Mouse (Mus musculus): ENCODE results near the gene Slc25a26. TPM values are rescaled to one million over a fixed set of nuclear protein-coding genes. Genes with fewer than 3 reads are reported as not detected.

The Slc25a26 gene
- polyA plus RNA-seq, 1 experiment, result 21.2 TPM

DNA sequence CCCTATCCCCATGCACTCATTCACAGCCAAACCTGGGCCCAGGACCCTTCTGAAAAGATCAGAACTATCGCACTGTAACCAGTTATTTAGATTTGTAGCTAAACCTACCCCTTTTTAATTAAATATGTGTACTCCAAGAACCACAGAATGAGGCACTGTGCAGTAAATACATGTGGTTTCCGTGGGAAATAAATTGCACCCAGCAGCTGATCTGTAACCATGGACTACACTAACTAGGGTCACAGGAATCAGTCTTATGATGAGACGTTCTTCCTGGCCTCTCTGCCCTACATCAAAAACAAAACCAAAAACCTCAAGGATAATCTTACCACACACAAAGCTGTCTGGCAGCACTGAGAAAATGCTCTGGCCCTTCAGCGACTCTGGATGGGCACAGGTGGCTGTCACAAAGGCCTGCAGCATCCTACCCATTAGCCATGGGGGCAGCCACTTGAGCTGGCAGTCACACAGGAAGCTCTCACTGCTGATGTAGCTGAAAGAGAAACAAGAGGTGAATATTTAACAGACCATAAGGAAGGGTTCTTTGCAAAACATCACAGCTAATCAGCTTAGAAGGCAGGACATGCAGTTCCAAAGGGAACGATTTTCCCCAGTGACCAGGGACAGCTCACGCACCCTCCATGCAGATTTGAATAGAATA, 113.2 kb downstream of the Slc25a26 start:
- no peak for TF ChIP-seq CTCF (IDR thresholded peaks at IDR 0.05; ENCODE audit: extremely low read depth, insufficient read depth, low read length)
- TF ChIP-seq POLR2A (IDR thresholded peaks at IDR 0.05; ENCODE audit: extremely low read depth, insufficient read depth, low read length), result no peak
- H3K4me3 ChIP-seq (ENCODE audit: insufficient read depth, low read length), result no peak overlapping the region
- no peak overlapping the region for H3K27ac ChIP-seq (ENCODE audit: insufficient read depth, low read length)
- no peaks in the 10 kb centered on the region for H3K4me1 ChIP-seq (ENCODE audit: control insufficient read depth, insufficient read depth, low read length)

DNA sequence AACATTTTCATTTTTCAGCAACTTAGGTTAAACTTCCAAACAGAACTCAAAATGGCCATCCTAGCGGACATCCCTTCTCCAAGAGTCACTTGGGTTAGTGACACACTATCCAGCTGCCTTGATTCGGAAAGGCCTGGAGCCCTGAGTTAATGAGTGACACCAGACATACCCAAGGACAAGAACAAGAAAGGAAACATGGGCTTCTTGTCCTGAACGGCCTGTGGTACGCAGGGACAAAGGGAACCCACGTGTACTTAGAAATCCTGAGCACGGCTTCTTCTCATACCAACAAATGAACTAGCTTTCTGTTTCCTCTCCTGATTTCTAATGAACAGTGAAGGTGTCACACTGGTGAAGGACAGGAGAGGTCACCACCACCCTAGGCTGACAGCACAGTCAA, 114.2 kb downstream of the Slc25a26 start:
- Histone ChIP-seq H3K4me1 (ENCODE audit: control insufficient read depth, insufficient read depth, low read length) (no peaks in the 10 kb centered on the region), H3K27ac (ENCODE audit: insufficient read depth, low read length) (no peak overlapping the region), H3K4me3 (ENCODE audit: insufficient read depth, low read length) (no peak overlapping the region)
- TF ChIP-seq POLR2A (IDR thresholded peaks at IDR 0.05; ENCODE audit: extremely low read depth, insufficient read depth, low read length) (no peak), CTCF (IDR thresholded peaks at IDR 0.05; ENCODE audit: extremely low read depth, insufficient read depth, low read length) (no peak)

DNA sequence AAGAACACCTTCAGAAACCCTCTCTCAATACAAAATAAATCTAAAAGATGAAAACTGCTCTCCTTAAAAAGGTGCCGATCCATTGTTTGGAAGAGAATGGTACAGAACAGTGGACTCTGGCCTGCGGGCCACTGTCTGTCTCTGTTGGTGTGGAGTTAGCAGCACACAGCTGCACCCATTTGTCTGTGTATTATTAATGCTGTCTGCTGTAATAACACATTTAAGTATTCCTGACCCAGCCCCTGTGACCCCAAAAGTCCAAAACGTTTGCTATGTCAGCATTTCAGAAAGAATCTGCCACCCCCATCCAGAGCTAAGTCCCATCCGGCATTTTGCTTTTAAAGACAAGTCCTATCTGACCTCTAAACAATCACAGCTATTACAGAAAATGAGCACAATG, 115.8 kb downstream of the Slc25a26 start:
- no peaks in the 10 kb centered on the region for H3K4me1 ChIP-seq (ENCODE audit: control insufficient read depth, insufficient read depth, low read length)
- H3K4me3 ChIP-seq (ENCODE audit: insufficient read depth, low read length), result no peak overlapping the region
- no peak for TF ChIP-seq CTCF (IDR thresholded peaks at IDR 0.05; ENCODE audit: extremely low read depth, insufficient read depth, low read length)
- no peak overlapping the region for H3K27ac ChIP-seq (ENCODE audit: insufficient read depth, low read length)

DNA sequence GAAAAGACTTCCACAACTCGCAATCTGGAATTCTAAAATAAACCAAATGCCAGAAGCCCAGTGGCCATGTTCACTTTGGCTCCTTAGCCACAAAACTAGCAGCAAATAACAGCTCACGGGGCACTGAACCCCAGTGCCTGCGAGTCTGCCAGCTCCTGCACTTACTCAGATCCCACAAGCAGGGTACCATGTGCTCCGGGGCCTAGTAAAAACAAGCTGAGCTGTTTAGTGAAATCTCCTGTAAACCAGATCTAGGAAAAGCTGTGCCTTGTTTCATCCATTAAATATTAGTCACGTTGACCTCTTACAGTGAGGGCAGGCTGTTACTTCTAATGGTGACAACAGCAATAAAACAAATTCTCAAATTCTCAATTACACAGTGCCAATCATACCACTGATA, 118.5 kb downstream of the Slc25a26 start:
- no peak overlapping the region for H3K27ac ChIP-seq (ENCODE audit: insufficient read depth, low read length)
- H3K4me3 ChIP-seq (ENCODE audit: insufficient read depth, low read length), result no peak overlapping the region
- H3K4me1 ChIP-seq (ENCODE audit: control insufficient read depth, insufficient read depth, low read length), result no peaks in the 10 kb centered on the region
- TF ChIP-seq CTCF (IDR thresholded peaks at IDR 0.05; ENCODE audit: extremely low read depth, insufficient read depth, low read length) (no peak), POLR2A (IDR thresholded peaks at IDR 0.05; ENCODE audit: extremely low read depth, insufficient read depth, low read length) (no peak)

DNA sequence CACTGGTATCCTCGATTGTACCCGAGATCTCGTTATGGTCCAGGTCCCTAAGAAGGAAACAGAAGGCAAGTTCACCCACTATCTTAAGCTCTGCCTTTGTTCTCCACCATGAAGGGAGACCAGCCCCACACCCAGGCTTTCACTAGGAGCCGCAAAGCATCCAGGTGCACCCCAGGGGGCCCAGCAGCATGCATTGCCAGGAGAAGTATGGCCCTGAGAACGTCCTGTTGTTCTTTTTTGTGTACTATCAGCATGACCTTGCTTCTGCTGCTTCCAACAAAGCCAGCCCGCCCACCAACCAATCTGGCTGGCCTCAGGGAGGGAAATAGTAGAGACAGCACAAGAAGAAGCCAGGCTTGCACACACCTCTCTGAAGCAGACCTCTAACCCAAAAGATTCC, 120.2 kb downstream of the Slc25a26 start:
- Histone ChIP-seq H3K4me1 (ENCODE audit: control insufficient read depth, insufficient read depth, low read length) (no peaks in the 10 kb centered on the region), H3K27ac (ENCODE audit: insufficient read depth, low read length) (no peak overlapping the region), H3K4me3 (ENCODE audit: insufficient read depth, low read length) (no peak overlapping the region)
- no peak for TF ChIP-seq CTCF (IDR thresholded peaks at IDR 0.05; ENCODE audit: extremely low read depth, insufficient read depth, low read length)

DNA sequence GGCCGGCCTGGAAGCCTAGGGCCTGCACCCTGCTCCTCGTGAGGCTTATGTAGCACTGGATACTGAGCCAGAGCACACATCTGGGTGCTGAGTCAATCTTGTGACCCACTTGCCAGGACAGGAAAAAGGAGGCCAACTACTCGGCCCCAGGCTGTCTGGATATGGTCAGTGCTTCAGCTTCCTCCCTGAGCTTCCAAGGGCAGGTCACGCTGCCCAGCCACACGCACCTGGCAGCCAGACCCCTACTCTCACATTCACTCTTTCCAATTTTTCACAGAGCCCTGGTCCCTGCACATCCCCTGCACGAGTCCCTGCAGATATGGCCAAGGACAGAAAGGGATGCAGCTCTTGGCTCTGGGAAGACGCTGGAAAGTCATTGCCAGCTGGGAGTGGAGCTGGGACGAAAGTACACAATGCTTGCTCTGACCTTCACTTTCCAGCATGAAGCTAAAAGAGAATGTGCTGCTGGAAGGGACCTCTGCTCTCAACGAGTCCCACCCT, 120.7 kb downstream of the Slc25a26 start:
- Histone ChIP-seq H3K4me1 (ENCODE audit: control insufficient read depth, insufficient read depth, low read length) (no peaks in the 10 kb centered on the region), H3K27ac (ENCODE audit: insufficient read depth, low read length) (no peak overlapping the region), H3K4me3 (ENCODE audit: insufficient read depth, low read length) (no peak overlapping the region)
- TF ChIP-seq CTCF (IDR thresholded peaks at IDR 0.05; ENCODE audit: extremely low read depth, insufficient read depth, low read length) (no peak), POLR2A (IDR thresholded peaks at IDR 0.05; ENCODE audit: extremely low read depth, insufficient read depth, low read length) (no peak)

DNA sequence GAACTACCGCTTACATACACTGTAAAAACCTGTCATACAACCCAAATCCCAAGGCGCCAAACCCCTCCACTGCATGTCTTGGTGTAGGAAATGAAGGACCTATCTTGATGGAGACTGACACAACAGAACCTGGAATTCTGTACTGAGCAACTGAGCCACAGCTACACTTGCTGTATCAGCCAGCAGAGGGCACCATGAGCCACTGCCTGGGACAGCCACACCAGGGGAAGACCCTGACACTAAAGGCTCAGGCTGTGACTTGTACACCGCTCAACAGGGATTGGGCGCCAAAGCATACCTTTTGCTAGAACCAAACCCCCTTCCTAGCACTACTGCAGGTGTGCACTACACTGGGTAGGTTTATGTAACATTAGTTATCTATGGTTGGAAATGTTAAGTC, 122.9 kb downstream of the Slc25a26 start:
- Histone ChIP-seq H3K4me3 (ENCODE audit: insufficient read depth, low read length) (no peak overlapping the region), H3K27ac (ENCODE audit: insufficient read depth, low read length) (no peak overlapping the region), H3K4me1 (ENCODE audit: control insufficient read depth, insufficient read depth, low read length) (0 out of 2 replicates have a peak, but pooled peaks cover 4% of the 10 kb centered on the region)
- TF ChIP-seq POLR2A (IDR thresholded peaks at IDR 0.05; ENCODE audit: extremely low read depth, insufficient read depth, low read length), result no peak
- peak; percentile 88 for TF ChIP-seq CTCF (IDR thresholded peaks at IDR 0.05; ENCODE audit: extremely low read depth, insufficient read depth, low read length)

DNA sequence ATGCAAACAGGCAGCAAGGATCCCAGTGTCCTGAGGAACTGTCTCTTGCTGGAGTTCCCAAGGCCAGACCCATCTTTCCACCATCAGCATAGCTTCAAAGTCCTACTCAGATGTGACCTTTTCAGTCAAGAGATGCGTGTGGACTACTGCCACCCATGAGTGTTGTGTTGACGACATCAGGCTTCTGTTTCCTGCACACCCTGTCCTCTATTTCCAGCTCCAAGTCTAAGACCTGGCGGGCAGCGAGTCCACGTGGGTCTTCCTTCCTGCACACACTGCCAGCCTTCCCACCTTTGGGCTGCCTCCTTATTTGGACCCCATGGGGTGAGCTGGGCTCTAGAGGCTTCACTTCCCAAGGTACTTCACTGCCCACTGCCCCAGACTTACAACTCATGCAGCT, 124.4 kb downstream of the Slc25a26 start:
- TF ChIP-seq CTCF (IDR thresholded peaks at IDR 0.05; ENCODE audit: extremely low read depth, insufficient read depth, low read length) (no peak), POLR2A (IDR thresholded peaks at IDR 0.05; ENCODE audit: extremely low read depth, insufficient read depth, low read length) (no peak)
- H3K27ac ChIP-seq (ENCODE audit: insufficient read depth, low read length), result no peak overlapping the region
- H3K4me3 ChIP-seq (ENCODE audit: insufficient read depth, low read length), result no peak overlapping the region
- H3K4me1 ChIP-seq (ENCODE audit: control insufficient read depth, insufficient read depth, low read length), result 0 out of 2 replicates have a peak, but pooled peaks cover 4% of the 10 kb centered on the region

DNA sequence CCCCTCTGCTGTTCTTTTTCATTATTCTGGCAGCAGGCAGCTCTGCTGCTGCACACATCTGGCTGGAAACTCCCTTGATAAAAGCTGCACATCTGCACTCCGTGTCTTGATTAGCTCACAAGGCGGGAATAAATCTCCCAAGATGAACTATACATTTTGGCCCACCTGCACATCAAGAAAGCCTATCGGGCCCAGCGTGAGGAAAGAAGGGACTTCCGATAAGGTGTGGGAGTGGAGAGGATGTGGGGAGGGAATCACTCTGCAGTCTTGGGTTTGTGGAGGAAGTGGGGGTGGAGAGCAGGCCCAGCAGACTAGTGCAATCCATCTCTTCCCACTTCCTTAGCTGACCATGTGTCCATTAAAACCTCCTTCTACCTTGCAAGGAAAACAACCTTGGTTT, 125.8 kb downstream of the Slc25a26 start:
- 0 out of 2 replicates have a peak, but pooled peaks cover 4% of the 10 kb centered on the region for H3K4me1 ChIP-seq (ENCODE audit: control insufficient read depth, insufficient read depth, low read length)
- H3K4me3 ChIP-seq (ENCODE audit: insufficient read depth, low read length), result no peak overlapping the region
- TF ChIP-seq POLR2A (IDR thresholded peaks at IDR 0.05; ENCODE audit: extremely low read depth, insufficient read depth, low read length) (no peak), CTCF (IDR thresholded peaks at IDR 0.05; ENCODE audit: extremely low read depth, insufficient read depth, low read length) (no peak)
- no peak overlapping the region for H3K27ac ChIP-seq (ENCODE audit: insufficient read depth, low read length)

DNA sequence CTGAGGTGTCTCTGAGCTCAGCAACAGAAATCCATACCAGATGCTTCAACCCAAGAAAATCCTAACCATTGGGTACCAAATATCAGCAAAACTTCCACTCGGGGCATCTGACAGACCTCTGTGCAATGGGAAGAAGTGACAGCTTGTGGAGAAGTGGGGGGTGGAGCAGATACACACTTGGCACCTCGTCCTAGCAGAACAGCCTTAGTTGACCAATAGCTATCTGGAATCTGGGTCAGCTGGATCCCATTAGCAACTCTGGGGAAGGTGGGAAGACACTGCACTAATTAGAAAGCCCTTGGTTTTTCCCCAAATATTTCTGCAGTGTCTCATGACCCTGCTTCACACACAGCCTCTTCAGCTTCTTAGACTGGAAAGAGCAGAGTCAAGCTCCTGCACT, 126.7 kb downstream of the Slc25a26 start:
- H3K4me1 ChIP-seq (ENCODE audit: control insufficient read depth, insufficient read depth, low read length), result 0 out of 2 replicates have a peak, but pooled peaks cover 4% of the 10 kb centered on the region
- no peak for TF ChIP-seq POLR2A (IDR thresholded peaks at IDR 0.05; ENCODE audit: extremely low read depth, insufficient read depth, low read length)
- TF ChIP-seq CTCF (IDR thresholded peaks at IDR 0.05; ENCODE audit: extremely low read depth, insufficient read depth, low read length), result no peak
- no peak overlapping the region for H3K27ac ChIP-seq (ENCODE audit: insufficient read depth, low read length)
- H3K4me3 ChIP-seq (ENCODE audit: insufficient read depth, low read length), result no peak overlapping the region

All from cortical plate, adult 2 months (tissue).